Mouse (Mus musculus) ES-Bruce4 (cell line): ENCODE results near the gene Frmd5. TPM values are rescaled to one million over a fixed set of nuclear protein-coding genes. Genes with fewer than 3 reads are reported as not detected.

Source experiments
- H3K27ac ChIP-seq: 2 replicates; pipeline ENCODE4 v1.5.1; 2012; ENCODE audit warnings: low read length, inconsistent platforms; ENCODE audit not compliant: insufficient read depth
- H3K27me3 ChIP-seq: 2 replicates; pipeline ENCODE4 v1.6.1; 2012; ENCODE audit warnings: mild to moderate bottlenecking, low read length, inconsistent platforms; ENCODE audit not compliant: control insufficient read depth, poor library complexity, insufficient read depth, severe bottlenecking
- H3K36me3 ChIP-seq: 2 replicates; pipeline ENCODE4 v1.6.1; 2012; ENCODE audit warnings: inconsistent platforms, mild to moderate bottlenecking, low read length, moderate library complexity; ENCODE audit not compliant: control insufficient read depth, poor library complexity, insufficient read depth, severe bottlenecking
- H3K4me1 ChIP-seq: one replicate; pipeline ENCODE4 v1.8.1; 2011; ENCODE audit warnings: low read length; ENCODE audit not compliant: control insufficient read depth, insufficient read depth
- H3K4me3 ChIP-seq: 2 replicates; pipeline ENCODE4 v1.5.1; 2011; ENCODE audit warnings: low read depth, mild to moderate bottlenecking, low read length
- H3K9ac ChIP-seq: 2 replicates; pipeline ENCODE4 v1.6.1; 2012; ENCODE audit warnings: low read depth, mild to moderate bottlenecking, inconsistent platforms; ENCODE audit not compliant: poor library complexity, severe bottlenecking
- H3K9me3 ChIP-seq: replicated peaks from 2 replicates; pipeline ENCODE4 v1.6.1; 2012; ENCODE audit warnings: mild to moderate bottlenecking, low read length, inconsistent platforms; ENCODE audit not compliant: control insufficient read depth, poor library complexity, insufficient read depth, severe bottlenecking
- CTCF ChIP-seq: IDR thresholded peaks from one replicate; pipeline ENCODE4 v1.8.1; 2011; ENCODE audit warnings: low read depth, low read length
- EP300 ChIP-seq: IDR thresholded peaks from 2 replicates; pipeline ENCODE4 v1.6.1; 2011; ENCODE audit warnings: low read depth, low read length; ENCODE audit not compliant: insufficient read depth
- POLR2A ChIP-seq: IDR thresholded peaks from one replicate; pipeline ENCODE4 v1.8.1; 2011; ENCODE audit warnings: low read length; ENCODE audit not compliant: insufficient read depth
- polyA plus RNA-seq: library from polyadenylated mRNA; stranded (reverse); fragments of >200 nt; gene quantifications from 2 replicates; pipeline ENCODE4 v1.2.4, GENCODE M21; 2011; ENCODE audit warnings: low read depth; ENCODE audit not compliant: missing spikeins, insufficient read depth, insufficient read length

The Frmd5 gene
- polyA plus RNA-seq, 1 experiment: 10.5 TPM

DNA sequence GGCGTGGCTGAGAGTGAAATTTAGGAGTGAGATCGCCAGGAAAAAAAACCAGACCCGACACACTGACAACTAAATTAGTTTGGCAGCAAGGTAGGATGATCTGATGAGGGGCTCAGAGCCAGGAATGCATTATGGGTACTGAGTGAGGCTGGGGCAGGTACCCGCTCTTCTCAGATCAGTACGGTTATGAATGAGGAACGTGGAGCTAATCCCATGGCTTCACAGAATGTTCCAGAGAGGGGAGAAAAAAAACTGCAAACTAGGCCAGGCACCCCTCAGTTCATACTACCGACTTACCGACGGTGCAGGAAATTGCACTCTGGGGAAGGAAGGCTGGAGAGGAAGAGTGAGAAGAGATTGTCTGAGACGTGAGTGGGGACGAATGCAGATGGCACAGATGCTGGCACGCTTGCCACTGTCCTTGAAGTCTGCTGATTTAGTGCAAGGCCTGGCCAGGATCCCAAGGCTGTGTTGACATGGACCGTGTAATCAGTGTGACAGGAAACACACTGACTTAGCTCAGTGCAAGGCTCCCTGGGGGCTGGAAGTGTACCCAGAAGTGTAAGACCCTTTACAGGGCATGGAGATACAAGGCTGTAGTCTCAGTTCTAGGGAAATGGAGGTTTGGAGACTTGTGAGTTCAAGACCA, 223.3 kb downstream of the Frmd5 start:
- Histone ChIP-seq H3K27me3 (no peaks in the 10 kb centered on the region), H3K4me1 (peaks cover under 1% of the 10 kb centered on the region), H3K27ac (no peak overlapping the region), H3K4me3 (no peak overlapping the region), H3K36me3 (no peaks in the 10 kb centered on the region), H3K9ac (no peak overlapping the region), H3K9me3 (no peaks in the 10 kb centered on the region)
- TF ChIP-seq EP300 (no peak), CTCF (no peak), POLR2A (no peak)

DNA sequence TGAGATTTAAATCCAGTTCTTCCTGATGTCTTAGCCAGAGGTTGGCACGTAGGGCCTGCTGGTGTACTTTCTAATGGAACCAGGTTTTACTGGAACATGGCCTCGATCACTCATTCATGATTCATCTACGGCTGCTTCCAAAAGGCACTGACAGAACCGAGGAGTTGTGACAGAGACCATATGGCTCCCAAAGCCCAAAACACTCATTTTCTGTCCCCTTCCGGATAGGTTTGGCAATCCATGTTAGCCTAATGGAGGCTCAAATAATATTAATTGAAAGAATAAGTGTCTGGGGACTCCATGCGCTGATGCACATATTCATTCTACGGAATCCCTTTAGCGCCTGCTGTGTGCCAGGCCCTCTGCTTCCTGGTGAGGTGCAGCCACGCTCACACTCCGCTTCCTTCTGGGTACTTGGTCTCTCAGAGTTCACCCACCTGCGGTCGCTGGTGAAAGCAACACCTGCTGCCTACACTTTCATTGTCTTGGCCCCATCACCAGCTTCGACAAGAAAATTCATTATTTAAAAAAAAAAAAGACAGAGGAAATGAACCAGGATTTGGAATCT, 224.0 kb downstream of the Frmd5 start:
- H3K36me3 ChIP-seq: no peaks in the 10 kb centered on the region
- TF ChIP-seq CTCF (no peak), EP300 (no peak), POLR2A (no peak)
- H3K27ac ChIP-seq: no peak overlapping the region
- H3K4me3 ChIP-seq: no peak overlapping the region
- H3K9me3 ChIP-seq: no peaks in the 10 kb centered on the region
- no peaks in the 10 kb centered on the region for H3K27me3 ChIP-seq
- H3K9ac ChIP-seq: no peak overlapping the region
- H3K4me1 ChIP-seq: no peaks in the 10 kb centered on the region

DNA sequence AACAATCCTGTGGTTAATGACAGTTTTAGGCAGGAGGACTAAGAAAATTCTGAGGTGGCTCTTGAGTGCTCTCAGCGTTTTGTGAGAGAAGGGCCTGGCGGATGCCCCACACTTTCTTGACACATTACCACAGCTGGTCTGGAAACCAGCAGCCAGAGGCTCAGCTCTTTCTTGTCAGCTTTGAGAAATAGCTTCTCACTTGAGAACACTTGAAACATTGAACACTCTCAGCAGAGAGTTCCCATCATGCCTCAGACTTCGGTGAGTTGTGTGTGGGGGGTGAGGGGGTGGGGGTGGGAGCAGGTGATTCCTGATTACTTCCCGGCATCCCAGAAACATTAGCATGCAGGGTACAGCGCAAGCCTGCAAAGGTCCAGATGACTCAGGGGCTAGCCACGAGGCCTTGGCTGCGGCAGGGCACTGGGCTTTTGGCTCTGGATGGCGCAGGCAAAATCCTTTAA, 231.1 kb downstream of the Frmd5 start:
- no peak for TF ChIP-seq POLR2A
- no peak for TF ChIP-seq CTCF
- TF ChIP-seq EP300: 0 out of 2 replicates have a peak, but pooled peaks have one; percentile 14
- Histone ChIP-seq H3K27ac (no peak overlapping the region), H3K9ac (no peak overlapping the region)

DNA sequence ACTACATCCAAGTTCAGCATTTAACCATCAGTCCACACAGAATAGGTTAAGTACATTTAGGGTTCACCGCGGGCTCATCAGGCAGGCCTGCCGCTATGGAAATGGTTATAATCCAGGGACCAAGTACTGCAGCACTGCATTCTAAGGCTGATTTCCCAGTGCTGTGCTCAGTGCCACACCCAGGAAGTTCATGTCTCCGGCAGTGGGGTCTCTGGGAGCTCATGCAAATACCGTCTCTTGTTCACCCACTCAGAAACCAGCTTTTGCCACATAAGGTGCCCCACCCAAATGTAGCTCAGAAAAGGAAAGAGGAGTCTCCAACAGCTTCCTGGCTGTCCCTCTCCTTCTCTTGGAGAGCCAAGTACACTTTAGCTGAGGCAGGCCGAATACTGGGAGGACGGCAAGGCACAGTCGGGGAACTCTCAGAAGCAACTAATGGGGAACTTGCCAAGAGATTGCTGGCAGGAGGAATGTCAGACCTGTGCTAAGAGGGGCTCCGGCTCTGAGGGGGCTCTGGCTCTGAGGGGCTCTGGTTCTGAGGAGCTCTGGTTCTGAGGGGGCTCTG, 232.7 kb downstream of the Frmd5 start:
- TF ChIP-seq CTCF (no peak), POLR2A (peak; percentile 35)
- H3K4me3 ChIP-seq: peak overlapping the region; percentile 18
- no peaks in the 10 kb centered on the region for H3K36me3 ChIP-seq
- H3K9ac ChIP-seq: peak overlapping the region; percentile 67
- H3K9me3 ChIP-seq: no peaks in the 10 kb centered on the region
- H3K4me1 ChIP-seq: peaks cover 3% of the 10 kb centered on the region
- H3K27ac ChIP-seq: peak overlapping the region; percentile 4; the same call in 1 of the 2 replicates
- H3K27me3 ChIP-seq: no peaks in the 10 kb centered on the region

More for the DNA sequence above, 231.1 kb downstream of the Frmd5 start:
- Histone ChIP-seq H3K4me3 (no peak overlapping the region), H3K27me3 (no peaks in the 10 kb centered on the region), H3K36me3 (no peaks in the 10 kb centered on the region), H3K4me1 (peaks cover 3% of the 10 kb centered on the region), H3K9me3 (no peaks in the 10 kb centered on the region)

DNA sequence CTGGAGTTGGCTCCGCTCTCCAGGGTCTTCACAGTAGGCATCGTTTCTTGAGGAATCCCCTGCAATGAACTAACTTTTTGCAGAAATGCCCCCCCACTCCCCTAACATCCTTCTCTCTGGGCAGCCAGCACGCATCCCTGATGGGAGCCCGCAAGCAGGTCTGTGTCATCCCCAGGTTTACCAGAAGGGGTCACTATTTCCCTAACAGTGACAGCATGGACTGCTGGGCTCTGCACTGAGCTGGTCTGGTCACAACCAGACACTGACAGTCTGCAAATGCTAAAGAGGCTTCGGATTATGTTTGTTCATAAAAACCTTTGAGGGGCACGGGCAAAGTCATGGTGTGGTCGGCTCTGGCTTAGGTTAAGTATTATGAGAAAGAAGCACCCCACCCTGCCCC, 235.1 kb downstream of the Frmd5 start:
- Histone ChIP-seq H3K9me3 (no peaks in the 10 kb centered on the region), H3K36me3 (no peaks in the 10 kb centered on the region), H3K4me1 (peaks cover 3% of the 10 kb centered on the region), H3K9ac (no peak overlapping the region), H3K27ac (no peak overlapping the region), H3K4me3 (no peak overlapping the region), H3K27me3 (no peaks in the 10 kb centered on the region)
- peak; percentile 92 for TF ChIP-seq CTCF
- TF ChIP-seq POLR2A: no peak
- TF ChIP-seq EP300: no peak
